Mouse (Mus musculus): ENCODE data around the gene Scn2a.
"Not testable (repeated sequence)": the region's sequence is repeated elsewhere in the genome, so short reads cannot be mapped to it uniquely, and the experiment has no call there.

The Scn2a gene

DNA sequence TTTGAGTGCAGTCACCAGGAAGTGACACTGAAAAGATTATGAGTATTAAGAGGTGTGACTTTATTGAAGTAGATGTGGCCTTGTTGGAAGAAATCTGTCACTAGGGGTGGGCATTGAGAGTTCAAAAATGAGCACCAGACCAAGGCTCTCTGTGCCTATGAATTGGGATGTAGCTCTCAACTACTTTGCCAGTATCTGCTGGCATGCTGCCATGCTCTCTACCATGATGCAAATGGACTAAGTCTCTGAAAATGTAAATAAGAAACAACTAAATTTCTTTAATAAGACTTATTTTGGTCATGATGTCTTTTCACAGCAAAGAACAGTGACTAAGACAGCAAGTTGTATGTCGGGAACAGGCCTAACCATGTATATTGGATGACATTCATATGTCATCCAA is 79.7 kb downstream of the Scn2a start:
- DNase-seq (ENCODE audit: low spot score), result no peak

GRCm38 (mm10) chr2:65701175-65701574 is 80.6 kb downstream of the Scn2a start:
- peak; percentile 22 for DNase-seq (ENCODE audit: low spot score)

- DNase-seq (ENCODE audit: low spot score), result no peak
Observed at GRCm38 (mm10) chr2:65722219-65722800, 101.7 kb downstream of the Scn2a start.

GRCm38 (mm10) chr2:65745400-65745799 is 124.8 kb downstream of the Scn2a start:
- DNase-seq (ENCODE audit: low spot score), result no peak

- no peak for DNase-seq (ENCODE audit: low spot score)
Observed at GRCm38 (mm10) chr2:65782442-65782841, 161.9 kb downstream of the Scn2a start.

DNA sequence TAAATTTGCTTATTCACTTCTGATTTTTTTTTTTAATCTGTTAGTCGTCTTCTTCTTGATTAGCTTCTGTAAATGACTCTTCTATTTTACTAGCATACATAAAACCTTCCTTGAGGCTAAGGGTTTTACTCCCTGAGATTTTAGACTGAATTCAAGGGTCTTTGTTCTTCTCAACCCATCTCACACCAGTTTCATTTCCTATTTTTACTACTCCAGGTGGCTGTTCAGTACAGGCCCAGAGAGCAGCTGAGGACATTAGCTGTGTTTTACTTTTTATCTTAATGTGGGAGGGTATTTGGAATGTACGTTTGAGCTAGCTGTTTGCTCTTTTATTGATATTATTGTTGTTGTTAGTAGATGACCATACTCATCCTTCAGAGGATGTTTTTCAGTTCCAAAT is 162.8 kb downstream of the Scn2a start:
- no peak for DNase-seq (ENCODE audit: low spot score)

- DNase-seq (ENCODE audit: low spot score), result peak; percentile 13
Observed at GRCm38 (mm10) chr2:65792516-65792915, 171.9 kb downstream of the Scn2a start.

- no peak for DNase-seq (ENCODE audit: low spot score)
Observed at GRCm38 (mm10) chr2:65793593-65793992, 173.0 kb downstream of the Scn2a start.

DNA sequence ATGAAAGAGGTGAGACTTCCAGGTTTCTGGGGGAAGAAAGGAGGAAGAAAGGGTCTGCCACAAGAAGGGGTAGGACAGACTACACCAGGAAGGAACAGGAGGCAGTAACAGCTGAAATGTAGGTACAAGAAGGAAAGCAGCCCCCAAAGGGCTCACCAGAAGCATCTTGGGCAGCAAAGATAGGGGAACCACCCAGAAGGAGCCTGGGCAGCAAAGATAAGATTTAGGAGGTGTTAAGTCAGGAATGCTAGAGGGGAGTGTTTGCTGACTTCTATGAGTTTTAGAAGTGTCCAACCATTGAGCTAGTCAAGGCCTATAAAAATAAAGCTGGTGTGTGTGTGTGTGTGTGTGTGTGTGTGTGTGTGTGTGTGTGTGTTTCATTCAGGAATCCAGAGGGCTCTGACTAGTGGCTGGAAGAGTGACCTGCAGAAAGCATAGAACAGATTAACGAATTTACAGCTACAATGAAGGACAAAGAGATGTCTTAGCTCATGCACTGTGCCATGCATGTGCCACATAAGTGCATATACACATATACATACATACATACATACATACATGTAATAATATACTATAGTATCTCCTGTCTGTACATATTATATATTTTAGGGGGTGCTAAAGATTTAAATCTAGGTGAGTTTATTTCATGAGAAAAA is 180.6 kb downstream of the Scn2a start:
- DNase-seq (ENCODE audit: low spot score), result no peak

GRCm38 (mm10) chr2:65806556-65806955 is 186.0 kb downstream of the Scn2a start:
- DNase-seq (ENCODE audit: low spot score), result no peak

- DNase-seq (ENCODE audit: low spot score), result not testable (repeated sequence)
Observed at GRCm38 (mm10) chr2:65811203-65811602, 190.6 kb downstream of the Scn2a start.

All from left cerebral cortex, adult 11 months (tissue).